Mouse (Mus musculus) hindbrain, embryonic 16.5 days (tissue): Measurements from ENCODE around the gene Gm48551. TPM values are rescaled to one million over a fixed set of nuclear protein-coding genes. Genes with fewer than 3 reads are reported as not detected.
A peak's percentile ranks its signal among the peaks of the same experiment; 100 is the strongest.

Experiments
- ATAC-seq: fragments of 200-750 bp; cut with Nextera tagmentation; 2 replicates; pipeline ENCODE4 v1.8.0; 2017; ENCODE audit warnings: moderate TSS enrichment, moderate library complexity
- H3K27ac ChIP-seq: fragments of 300-500 bp; sonication (generic); 2 replicates; pipeline ENCODE4 v1.5.1; 2014; ENCODE audit warnings: low read depth, mild to moderate bottlenecking, control low read depth, low read length, moderate library complexity
- H3K27me3 ChIP-seq: fragments of 300-500 bp; sonication (generic); replicated peaks from 2 replicates; pipeline ENCODE4 v1.6.1; 2014; ENCODE audit warnings: low read length; ENCODE audit not compliant: control insufficient read depth, insufficient read depth
- H3K36me3 ChIP-seq: fragments of 300-500 bp; sonication (generic); 2 replicates; pipeline ENCODE4 v1.6.1; 2014; ENCODE audit warnings: mild to moderate bottlenecking, low read length, moderate library complexity, mixed read lengths; ENCODE audit not compliant: control insufficient read depth, insufficient read depth
- H3K4me1 ChIP-seq: fragments of 300-500 bp; sonication (generic); 2 replicates; pipeline ENCODE4 v1.6.1; 2014; ENCODE audit warnings: low read depth, low read length; ENCODE audit not compliant: control insufficient read depth, insufficient read depth
- H3K4me2 ChIP-seq: fragments of 300-500 bp; sonication (generic); 2 replicates; pipeline ENCODE4 v1.6.1; 2014; ENCODE audit warnings: mild to moderate bottlenecking, low read length, control low read depth, moderate library complexity
- H3K4me3 ChIP-seq: fragments of 300-500 bp; sonication (generic); 2 replicates; pipeline ENCODE4 v1.5.1; 2014; ENCODE audit warnings: mild to moderate bottlenecking, low read length, control low read depth, moderate library complexity
- H3K9ac ChIP-seq: fragments of 300-500 bp; sonication (generic); 2 replicates; pipeline ENCODE4 v1.6.1; 2014; ENCODE audit warnings: low read depth, mild to moderate bottlenecking, control low read depth, low read length, moderate library complexity
- H3K9me3 ChIP-seq: fragments of 300-500 bp; sonication (generic); 2 replicates; pipeline ENCODE4 v1.6.1; 2014; ENCODE audit warnings: mild to moderate bottlenecking, low read length, moderate library complexity; ENCODE audit not compliant: control insufficient read depth
- WGBS: fragments of 180-500 bp; shearing (Covaris S2); extraction: QIAGEN DNeasy Blood & Tissue Kit; methylation state at CpG from one replicate; pipeline ENCODE4 v1.1.7; 2014; 5-methylcytosine and 5-hydroxymethylcytosine counted together
- microRNA-seq: library from miRNA; unstranded; fragments of <30 nt; microRNA quantifications from one replicate; pipeline ENCODE4, GENCODE M21; 2017
- polyA plus RNA-seq: library from polyadenylated mRNA; unstranded; fragments of >200 nt; fragmentation: Nextera tagmentation; extraction: Ambion mirVana; gene quantifications from 2 replicates; pipeline ENCODE4 v1.2.1, GENCODE M21; 2015

Gene Gm48551
- polyA plus RNA-seq, 1 experiment from 2014 or later, result 7.9 TPM

DNA sequence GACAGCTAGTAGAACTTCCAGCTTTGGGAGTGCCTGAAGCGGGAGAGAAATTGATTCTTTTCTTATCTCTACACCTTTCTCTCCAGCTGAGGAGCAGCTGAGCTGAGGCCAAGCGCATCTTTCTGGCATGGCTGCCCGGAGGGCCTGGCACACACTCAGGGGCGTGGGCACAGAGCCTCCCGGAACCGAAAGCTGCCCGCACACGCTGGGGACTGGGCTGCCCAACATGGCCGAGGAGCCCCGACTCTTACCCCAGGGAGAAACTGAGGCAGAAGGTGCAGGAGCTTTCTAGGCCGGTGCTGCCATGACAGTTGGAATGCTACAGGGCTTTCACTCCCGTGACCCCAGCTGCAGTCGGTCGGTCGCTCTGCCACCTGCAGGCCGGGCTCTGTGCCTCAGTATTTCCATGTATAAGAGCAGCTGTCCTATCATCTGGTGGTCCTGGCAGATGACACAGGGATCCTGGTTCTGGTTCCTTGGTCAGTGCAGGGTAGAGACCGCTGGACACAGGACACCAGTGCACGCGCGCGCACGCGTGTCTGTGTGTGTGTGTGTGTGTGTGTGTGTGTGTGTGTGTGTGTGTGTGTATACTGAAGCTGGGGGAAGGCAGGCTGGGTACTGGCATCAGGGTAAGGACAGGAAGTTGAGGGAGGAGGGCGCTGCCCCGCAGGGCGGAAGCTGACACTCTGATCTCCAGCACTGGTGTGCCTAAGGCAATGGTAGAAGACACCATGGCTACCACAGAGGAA, 49.4 kb downstream of the Gm48551 start:
- no peaks in the 10 kb centered on the region for H3K36me3 ChIP-seq
- no peak overlapping the region for H3K9ac ChIP-seq

DNA sequence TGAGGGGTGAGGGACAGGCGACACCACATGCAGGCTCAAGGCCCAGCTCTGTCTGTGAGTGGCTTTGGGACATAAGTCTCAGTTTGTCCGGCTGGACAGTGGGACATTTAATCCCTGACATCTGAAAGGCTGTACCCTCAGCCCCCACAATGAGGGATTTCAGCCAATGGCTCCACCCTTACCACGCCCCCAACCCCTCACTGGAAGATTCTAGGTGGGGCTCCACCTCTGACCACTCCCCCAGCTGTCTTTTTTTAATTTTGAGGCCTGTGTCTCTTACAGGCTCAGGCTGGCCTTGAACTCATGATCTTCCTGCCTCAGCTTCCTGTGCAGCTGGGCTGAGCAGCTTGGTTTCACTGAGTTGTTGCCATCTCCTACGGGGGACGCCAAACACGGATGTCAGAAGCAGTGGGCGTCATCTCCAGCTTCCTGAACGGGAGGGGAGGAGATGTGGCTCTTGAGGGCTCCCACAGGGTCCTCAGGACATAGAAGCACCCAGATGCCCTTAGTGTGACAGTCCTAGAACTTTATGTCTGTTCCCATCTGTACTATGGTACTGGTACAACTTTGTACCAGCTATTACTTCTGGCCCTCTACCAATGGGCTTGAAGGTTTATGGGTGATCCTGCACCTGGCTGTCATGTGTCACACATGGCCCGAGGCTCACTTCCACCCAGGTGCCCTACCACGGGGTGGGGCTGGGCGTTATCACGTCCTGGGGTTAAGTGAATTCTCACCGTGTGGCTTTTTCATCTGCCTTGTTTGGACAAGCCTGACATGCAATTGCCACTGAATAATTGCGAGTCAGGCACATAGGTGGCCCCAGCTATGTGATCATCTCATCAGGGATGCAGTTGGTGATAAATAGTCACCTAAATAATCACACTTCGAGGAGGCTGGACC, 50.3 kb downstream of the Gm48551 start:
- Histone ChIP-seq H3K36me3 (no peaks in the 10 kb centered on the region), H3K9me3 (no peaks in the 10 kb centered on the region), H3K4me1 (peaks cover 22% of the 10 kb centered on the region), H3K27ac (peak overlapping the region; percentile 45), H3K4me2 (no peak overlapping the region), H3K9ac (no peak overlapping the region), H3K4me3 (no peak overlapping the region), H3K27me3 (no peaks in the 10 kb centered on the region)
- ATAC-seq, result no peak
- 68% methylated on average over 15 of the region's 15 CpGs for WGBS

More for the DNA sequence above, 49.4 kb downstream of the Gm48551 start:
- Histone ChIP-seq H3K27ac (peak overlapping the region; percentile 25; the same call in 1 of the 2 replicates), H3K9me3 (no peaks in the 10 kb centered on the region), H3K27me3 (no peaks in the 10 kb centered on the region), H3K4me3 (no peak overlapping the region), H3K4me1 (peaks cover 25% of the 10 kb centered on the region), H3K4me2 (peak overlapping the region; percentile 61; the same call in 1 of the 2 replicates)
- 59% methylated on average over 26 of the region's 26 CpGs for WGBS
- no peak for ATAC-seq

DNA sequence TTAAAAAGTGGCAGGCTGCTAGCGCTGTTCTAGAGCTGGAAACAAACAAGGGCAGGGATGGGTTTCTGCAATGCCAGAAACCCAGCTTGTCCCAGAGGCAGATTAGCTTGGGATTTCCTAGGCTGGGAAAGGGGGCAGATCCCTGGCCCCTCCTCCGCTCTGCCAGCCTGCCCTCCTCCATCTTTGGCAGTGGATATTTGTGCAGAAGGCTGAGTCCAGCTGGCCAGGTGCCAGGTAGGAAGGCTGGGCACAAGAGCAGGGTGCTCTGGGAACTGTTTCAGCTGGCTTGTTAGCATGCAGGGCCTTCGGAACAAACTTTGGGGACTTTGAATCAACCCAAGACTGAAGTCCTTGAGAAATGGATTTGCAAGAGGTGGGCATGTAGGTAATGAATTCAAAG, 51.2 kb downstream of the Gm48551 start:
- ATAC-seq, result peak; percentile 26; the same call in 1 of the 2 replicates

DNA sequence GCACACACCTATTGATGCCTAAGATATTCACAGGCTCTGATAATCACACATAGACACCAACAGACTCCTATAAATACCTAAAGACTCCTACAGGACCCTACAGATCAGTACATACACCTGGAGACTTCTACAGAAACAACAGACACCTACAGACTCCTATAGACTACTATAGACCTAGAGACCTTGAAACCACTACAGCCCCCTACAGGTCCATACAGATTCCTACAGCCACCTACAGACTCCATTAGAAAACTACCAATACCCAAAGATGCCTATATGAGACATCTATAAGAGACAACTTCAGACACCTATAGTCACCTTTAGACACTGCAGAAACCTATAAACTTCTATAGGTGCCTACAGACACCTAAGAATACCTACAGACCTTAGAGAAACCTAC, 56.8 kb downstream of the Gm48551 start:
- Histone ChIP-seq H3K36me3 (no peaks in the 10 kb centered on the region), H3K4me1 (no peaks in the 10 kb centered on the region), H3K27ac (no peak overlapping the region), H3K4me2 (no peak overlapping the region), H3K4me3 (no peak overlapping the region), H3K27me3 (peaks cover 5% of the 10 kb centered on the region), H3K9me3 (no peaks in the 10 kb centered on the region), H3K9ac (no peak overlapping the region)
- ATAC-seq, result no peak; the same call in 1 of the 2 replicates

More for the DNA sequence above, 51.2 kb downstream of the Gm48551 start:
- Histone ChIP-seq H3K27me3 (no peaks in the 10 kb centered on the region), H3K9me3 (no peaks in the 10 kb centered on the region), H3K4me2 (no peak overlapping the region), H3K4me3 (no peak overlapping the region), H3K4me1 (peaks cover 20% of the 10 kb centered on the region), H3K36me3 (no peaks in the 10 kb centered on the region), H3K27ac (peak overlapping the region; percentile 45), H3K9ac (no peak overlapping the region)
- 34% methylated on average over 3 of the region's 3 CpGs for WGBS

Small RNA genes within 50 kb of the gene (microRNA-seq; reads per million reads assigned to microRNA genes)
- gene Mir1191b (1.2 reads per million), gene Mir6913 (not detected)

Other genes with a start within 250 kb of the Gm48551 start
- 13.3 and 13.6 TPM in 2 replicates for gene Zbtb7a, start 249.2 kb upstream of the Gm48551 start, polyA plus RNA-seq
- gene Pias4, start 216.5 kb upstream of the Gm48551 start, polyA plus RNA-seq, result 47.1 and 56.9 TPM in 2 replicates
- gene Eef2, start 207.8 kb upstream of the Gm48551 start, polyA plus RNA-seq, result 525 and 551 TPM in 2 replicates
- gene Dapk3, start 201.5 kb upstream of the Gm48551 start, polyA plus RNA-seq, result 49.0 and 58.7 TPM in 2 replicates
- not detected in 2 replicates for gene 4930442H23Rik, start 200.6 kb upstream of the Gm48551 start, polyA plus RNA-seq
- 0.09 and 0.24 TPM in 2 replicates for gene Nmrk2, start 182.4 kb upstream of the Gm48551 start, polyA plus RNA-seq
- 85.0 and 85.6 TPM in 2 replicates for gene Atcay, start 153.6 kb upstream of the Gm48551 start, polyA plus RNA-seq
- gene Zfr2, start 151.3 kb upstream of the Gm48551 start, polyA plus RNA-seq, result 23.8 and 28.7 TPM in 2 replicates
- 60.4 and 72.8 TPM in 2 replicates for gene Matk, start 131.5 kb upstream of the Gm48551 start, polyA plus RNA-seq
- gene Mrpl54, start 117.5 kb upstream of the Gm48551 start, polyA plus RNA-seq, result 126 and 137 TPM in 2 replicates
- gene Apba3, start 117.5 kb upstream of the Gm48551 start, polyA plus RNA-seq, result 39.2 and 41.8 TPM in 2 replicates
- gene Tjp3, start 92.9 kb upstream of the Gm48551 start, polyA plus RNA-seq, result 5.3 and 6.4 TPM in 2 replicates
- 128 and 144 TPM in 2 replicates for gene Pip5k1c, start 91.5 kb upstream of the Gm48551 start, polyA plus RNA-seq
- gene Cactin, start 63.4 kb upstream of the Gm48551 start, polyA plus RNA-seq, result 26.3 and 30.6 TPM in 2 replicates
- gene Tbxa2r, start 55.7 kb upstream of the Gm48551 start, polyA plus RNA-seq, result 5.4 and 6.3 TPM in 2 replicates
- gene Gipc3, start 41.2 kb upstream of the Gm48551 start, polyA plus RNA-seq, result not detected in 2 replicates
- 31.7 TPM in 2 replicates for gene Hmg20b, start 34.0 kb upstream of the Gm48551 start, polyA plus RNA-seq
- gene Mfsd12, start 27.0 kb upstream of the Gm48551 start, polyA plus RNA-seq, result 17.5 and 19.0 TPM in 2 replicates
- 0.49 and 1.1 TPM in 2 replicates for gene 4930404N11Rik, start 18.6 kb upstream of the Gm48551 start, polyA plus RNA-seq
- gene Fzr1, start 6.0 kb upstream of the Gm48551 start, polyA plus RNA-seq, result 149 and 156 TPM in 2 replicates
- gene Dohh, start within 50 bp of the Gm48551 start, polyA plus RNA-seq, result 99.8 and 108 TPM in 2 replicates
- gene Gm48552, start 4.5 kb downstream of the Gm48551 start, polyA plus RNA-seq, result 1.5 and 2.2 TPM in 2 replicates
- gene Smim24, start 8.6 kb downstream of the Gm48551 start, polyA plus RNA-seq, result 1.6 and 2.3 TPM in 2 replicates
- gene Nfic, start 71.2 kb downstream of the Gm48551 start, polyA plus RNA-seq, result 24.5 and 34.5 TPM in 2 replicates
- 60.1 and 63.6 TPM in 2 replicates for gene Celf5, start 98.2 kb downstream of the Gm48551 start, polyA plus RNA-seq
- 68.9 and 82.7 TPM in 2 replicates for gene Ncln, start 111.9 kb downstream of the Gm48551 start, polyA plus RNA-seq
- 0.65 and 0.79 TPM in 2 replicates for gene S1pr4, start 115.7 kb downstream of the Gm48551 start, polyA plus RNA-seq
- gene Gna15, start 139.8 kb downstream of the Gm48551 start, polyA plus RNA-seq, result 0.81 and 1.1 TPM in 2 replicates
- gene Gna11, start 160.7 kb downstream of the Gm48551 start, polyA plus RNA-seq, result 96.0 and 104 TPM in 2 replicates
- gene Aes, start 175.0 kb downstream of the Gm48551 start, polyA plus RNA-seq, result 457 and 712 TPM in 2 replicates
- gene Tle2, start 190.1 kb downstream of the Gm48551 start, polyA plus RNA-seq, result 40.9 and 50.2 TPM in 2 replicates
- 9.0 and 9.2 TPM in 2 replicates for gene Tle6, start 216.6 kb downstream of the Gm48551 start, polyA plus RNA-seq
- 1.6 and 2.3 TPM in 2 replicates for gene BC025920, start 221.8 kb downstream of the Gm48551 start, polyA plus RNA-seq
- 35.8 and 46.0 TPM in 2 replicates for gene Sirt6, start 243.3 kb downstream of the Gm48551 start, polyA plus RNA-seq
- 18.2 and 19.2 TPM in 2 replicates for gene Ankrd24, start 244.1 kb downstream of the Gm48551 start, polyA plus RNA-seq